Mouse (Mus musculus) kidney, postnatal 4 days (tissue): ENCODE measurements at regions not wholly inside any gene's neighbourhood (a gene's known extent, or its start where the extent isn't known, plus 50 kb on each side); places are given as distances from the start of the nearest gene placed in this dataset.
A peak's percentile ranks its signal among the peaks of the same experiment; 100 is the strongest.

Experiments used
- DNase-seq, 2 experiments: peaks; one replicate each; pipeline ENCODE4 v3.0.0; 2021; ENCODE audit warnings: mixed read lengths in 2 of 2

DNA sequence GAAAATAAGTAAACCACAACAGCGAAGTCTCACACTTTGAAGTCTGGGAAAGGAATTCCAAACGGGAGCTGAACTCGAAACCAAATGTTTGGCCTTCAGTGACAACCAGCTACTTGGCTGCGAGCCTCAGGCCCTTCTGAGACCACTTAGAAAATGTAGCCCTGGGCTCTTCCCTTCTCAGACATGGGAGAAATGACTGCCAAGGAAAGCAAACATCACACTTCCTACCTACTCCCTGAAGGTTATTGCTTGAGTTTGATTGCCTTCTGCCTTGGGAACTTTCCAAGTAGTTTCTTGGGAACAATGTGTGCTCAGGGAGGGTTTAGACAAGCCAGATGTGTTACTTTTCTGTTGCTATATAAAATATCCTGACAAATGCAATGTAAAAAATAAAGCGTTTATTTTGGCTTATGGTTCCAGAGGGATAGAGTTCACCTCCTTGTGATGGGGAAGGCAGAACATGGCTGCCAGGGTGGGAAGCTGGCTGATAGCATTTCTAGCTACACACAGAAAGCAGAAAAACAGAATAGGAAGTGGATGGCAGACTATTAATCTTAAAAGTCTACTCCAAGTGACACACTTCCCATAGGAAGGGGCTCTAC is 194.8 kb upstream of the Rack1 start:
- peak; percentile 65 to 71 for DNase-seq

DNA sequence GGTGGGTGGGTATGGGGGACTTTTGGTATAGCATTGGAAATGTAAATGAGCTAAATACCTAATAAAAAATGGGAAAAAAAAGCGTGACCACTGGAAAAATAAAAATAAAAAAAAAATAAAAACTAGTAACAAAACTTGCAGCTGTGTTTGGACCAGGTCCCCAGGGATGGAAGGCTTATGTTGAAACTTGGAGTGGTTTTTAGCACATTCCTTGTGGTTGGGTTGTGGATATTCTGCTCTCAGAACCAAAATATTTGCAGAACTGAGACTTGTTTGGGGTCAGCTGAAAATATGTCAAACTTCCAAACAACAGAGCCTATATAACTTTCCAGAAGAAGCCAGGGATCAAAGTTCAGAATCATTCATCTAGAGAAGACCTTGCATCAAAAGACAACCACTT is 199.0 kb upstream of the Rack1 start:
- DNase-seq: peak; percentile 22 to 40

DNA sequence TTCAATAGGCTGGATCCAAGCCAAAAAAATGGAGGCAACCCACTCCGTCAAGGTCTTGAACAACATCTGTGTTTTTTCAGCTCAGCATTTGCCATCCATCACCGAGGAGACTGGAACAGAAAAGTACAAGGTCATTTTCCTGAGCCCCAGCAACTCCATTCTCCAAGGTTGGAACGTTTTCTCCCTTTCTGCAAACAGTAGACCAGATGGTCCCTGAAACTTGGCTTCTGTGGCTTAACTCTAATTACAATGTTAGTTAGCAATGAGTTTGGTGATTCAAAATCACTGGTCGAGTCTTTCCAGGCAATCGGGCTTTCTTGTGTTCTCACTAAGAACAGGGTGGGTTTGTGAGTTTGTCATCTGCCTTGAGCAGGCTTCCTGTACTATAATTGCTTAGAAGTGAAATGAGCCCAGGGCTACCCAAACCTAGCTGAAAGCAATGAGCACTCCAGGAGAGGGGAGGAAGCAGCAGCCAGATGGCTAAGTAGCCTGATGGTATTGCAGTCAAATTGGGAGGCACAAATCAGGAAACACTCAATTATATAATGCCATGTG is 200.5 kb upstream of the Rack1 start:
- DNase-seq: peak; percentile 20 to 27

GRCm38 (mm10) chr11:48599033-48599432 is 201.1 kb upstream of the Rack1 start:
- DNase-seq: peak; percentile 8 to 10

DNA sequence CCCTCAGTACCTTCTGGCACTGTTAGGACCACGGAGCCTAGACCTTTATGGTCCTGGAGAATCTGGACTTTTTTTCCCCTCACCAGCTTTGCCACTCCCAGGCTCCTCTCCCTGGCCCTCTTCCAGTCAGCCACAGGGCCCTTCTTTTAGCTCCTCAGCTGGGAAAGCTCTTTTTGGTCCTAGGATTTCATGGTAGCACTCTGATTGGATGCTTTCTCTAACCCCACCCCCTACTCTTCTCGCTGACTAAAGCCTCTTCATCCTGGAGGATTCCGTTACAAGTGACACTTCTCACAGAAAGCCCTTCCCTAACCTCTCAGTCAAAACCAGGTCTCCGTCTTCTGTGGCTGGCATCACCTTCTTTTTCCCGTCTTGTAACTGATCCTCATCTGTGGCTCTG is 205.7 kb upstream of the Rack1 start:
- DNase-seq: no peak

DNA sequence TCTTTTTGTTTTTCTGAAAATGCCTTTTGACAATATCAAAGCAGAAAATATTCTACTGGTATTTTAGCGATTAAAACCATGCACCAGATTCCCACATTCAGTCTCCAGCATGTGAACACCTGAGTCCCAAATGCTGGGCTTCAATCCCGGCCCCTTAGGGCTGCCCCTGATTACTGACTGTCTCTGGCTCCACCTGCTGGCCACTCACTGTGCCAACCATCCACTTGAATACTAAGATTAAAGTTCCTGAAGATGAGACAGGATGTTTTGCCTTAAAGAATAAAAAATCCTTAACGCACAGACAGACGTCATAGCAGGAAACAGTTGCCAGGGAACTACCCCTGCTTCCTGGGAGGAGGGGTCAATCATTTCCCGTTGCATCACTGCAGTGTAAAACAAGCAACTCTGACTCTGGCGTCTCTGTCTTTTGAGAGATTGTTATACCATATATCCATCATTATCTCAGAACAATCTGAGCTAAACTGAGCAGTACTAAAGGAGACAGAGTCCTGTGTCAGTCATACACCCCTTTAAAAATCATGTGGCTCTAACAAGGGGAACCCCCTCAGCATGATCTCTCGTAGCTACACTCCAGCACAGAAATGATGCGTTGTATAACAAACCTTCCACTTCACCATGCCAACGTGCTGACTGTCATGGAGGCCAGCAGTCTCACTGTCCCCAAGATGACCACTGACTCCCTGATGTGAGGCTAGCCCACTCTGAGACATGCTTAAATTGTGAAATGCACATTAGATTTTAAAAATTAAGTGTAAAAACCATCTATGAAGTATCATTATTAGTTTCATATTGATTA is 211.1 kb upstream of the Rack1 start:
- DNase-seq: peak; percentile 84 to 86

DNA sequence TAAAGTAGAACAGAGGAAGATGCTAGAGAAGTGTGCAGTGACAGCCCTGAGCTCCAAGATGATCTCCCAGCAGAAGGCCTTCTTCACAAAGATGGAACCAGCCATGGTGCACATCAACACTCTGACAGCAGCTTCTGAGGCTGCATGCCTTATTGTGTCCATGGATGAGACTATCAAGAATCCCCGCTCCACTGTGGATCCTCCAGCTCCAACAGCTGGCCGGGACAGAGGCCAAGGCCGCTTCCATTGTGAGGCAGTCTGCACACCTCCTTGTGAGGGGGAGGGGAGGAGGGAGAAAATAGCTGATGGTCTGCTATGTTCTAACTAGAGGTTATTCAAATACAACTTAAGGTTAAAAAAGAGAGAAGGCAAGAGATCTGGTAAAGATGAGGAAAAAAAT is 231.4 kb upstream of the Rack1 start:
- peak; percentile 3 to 9 for DNase-seq

- DNase-seq: peak in 1 of 2 experiments; percentile 14
Measured at GRCm38 (mm10) chr11:48567583-48568562, 232.3 kb upstream of the Rack1 start.

DNA sequence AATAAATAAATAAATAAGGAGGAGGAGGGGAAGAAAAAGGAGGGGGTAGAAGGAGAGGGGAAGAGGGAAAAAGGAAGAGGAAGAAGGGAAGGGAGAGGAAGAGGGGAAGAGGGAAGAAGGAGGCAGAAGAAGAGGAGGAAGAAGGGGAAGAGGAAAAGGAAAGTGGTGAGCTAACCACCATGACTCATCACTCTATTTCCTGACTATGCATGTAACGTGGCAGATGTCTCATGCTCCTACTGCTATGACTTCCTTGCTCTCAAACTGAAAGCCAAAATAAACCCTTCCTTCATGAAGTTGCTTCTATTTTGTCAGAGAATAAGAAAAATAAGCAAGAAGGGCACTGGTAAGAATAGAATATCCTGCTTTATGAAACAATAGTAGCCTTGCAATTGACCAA is 242.1 kb upstream of the Rack1 start:
- no peak for DNase-seq

- DNase-seq: no peak
Measured at GRCm38 (mm10) chr11:48552006-48552405, 248.1 kb upstream of the Rack1 start.

DNA sequence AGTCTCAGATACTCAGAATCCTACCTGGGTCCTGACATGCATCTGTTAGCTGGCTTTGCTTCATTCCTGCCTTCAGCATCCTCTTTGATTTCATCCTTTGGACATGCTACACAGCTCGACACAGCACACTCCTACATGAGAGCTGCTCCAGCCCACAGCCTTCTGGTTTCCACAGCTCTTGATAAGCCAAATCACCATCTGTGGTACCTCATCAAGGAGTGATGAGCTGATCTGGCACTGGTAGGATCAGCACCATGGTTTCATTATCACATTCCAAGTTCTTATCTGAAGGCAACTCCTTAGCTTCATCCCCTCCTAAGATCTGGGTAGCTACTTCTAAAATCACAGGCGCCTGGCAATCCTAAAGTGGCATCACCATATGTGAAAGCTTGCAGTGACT is 248.9 kb upstream of the Rack1 start:
- DNase-seq: no peak

DNA sequence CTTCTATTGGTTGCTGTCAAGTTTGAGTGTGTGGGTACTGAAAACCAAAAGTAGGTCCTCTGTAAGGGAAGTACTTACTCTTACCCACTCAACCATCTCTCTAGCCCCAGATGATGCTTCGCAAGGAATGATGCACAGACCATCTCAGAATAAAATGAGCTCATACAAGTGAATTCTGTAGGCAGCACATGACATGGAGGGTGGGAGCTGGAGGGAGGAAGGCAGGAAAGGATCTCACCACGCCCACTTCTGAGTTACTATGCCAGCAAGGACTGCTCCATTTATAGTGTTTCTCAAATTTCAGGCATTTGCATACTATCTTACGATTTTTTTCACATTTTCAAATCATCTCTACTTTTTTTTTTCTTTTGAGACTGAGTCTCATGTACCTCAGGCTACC is 273.8 kb upstream of the Rack1 start:
- no peak for DNase-seq

GRCm38 (mm10) chr11:48525517-48525916 is 274.6 kb upstream of the Rack1 start:
- DNase-seq: no peak

DNA sequence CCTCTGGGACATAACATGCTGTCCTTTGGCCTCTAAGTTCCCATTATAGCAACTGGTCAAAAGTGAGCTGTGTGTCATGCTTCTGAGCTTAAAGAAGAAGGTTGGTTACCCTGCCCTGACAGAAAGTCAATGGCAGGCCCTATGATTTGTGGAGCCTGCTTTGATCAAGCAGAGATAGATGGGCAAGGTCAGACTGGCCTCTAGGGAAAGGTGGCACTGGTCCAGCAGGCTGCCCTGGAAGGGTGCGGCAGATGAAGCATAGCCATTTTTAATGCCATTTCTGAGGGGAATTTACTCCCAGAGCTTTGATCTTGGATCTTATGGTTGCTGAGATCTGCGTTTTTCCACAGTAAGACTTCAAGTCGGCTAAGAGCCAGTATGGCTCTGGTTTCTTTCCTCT is 293.2 kb upstream of the Rack1 start:
- peak; percentile 6 to 7 for DNase-seq

DNA sequence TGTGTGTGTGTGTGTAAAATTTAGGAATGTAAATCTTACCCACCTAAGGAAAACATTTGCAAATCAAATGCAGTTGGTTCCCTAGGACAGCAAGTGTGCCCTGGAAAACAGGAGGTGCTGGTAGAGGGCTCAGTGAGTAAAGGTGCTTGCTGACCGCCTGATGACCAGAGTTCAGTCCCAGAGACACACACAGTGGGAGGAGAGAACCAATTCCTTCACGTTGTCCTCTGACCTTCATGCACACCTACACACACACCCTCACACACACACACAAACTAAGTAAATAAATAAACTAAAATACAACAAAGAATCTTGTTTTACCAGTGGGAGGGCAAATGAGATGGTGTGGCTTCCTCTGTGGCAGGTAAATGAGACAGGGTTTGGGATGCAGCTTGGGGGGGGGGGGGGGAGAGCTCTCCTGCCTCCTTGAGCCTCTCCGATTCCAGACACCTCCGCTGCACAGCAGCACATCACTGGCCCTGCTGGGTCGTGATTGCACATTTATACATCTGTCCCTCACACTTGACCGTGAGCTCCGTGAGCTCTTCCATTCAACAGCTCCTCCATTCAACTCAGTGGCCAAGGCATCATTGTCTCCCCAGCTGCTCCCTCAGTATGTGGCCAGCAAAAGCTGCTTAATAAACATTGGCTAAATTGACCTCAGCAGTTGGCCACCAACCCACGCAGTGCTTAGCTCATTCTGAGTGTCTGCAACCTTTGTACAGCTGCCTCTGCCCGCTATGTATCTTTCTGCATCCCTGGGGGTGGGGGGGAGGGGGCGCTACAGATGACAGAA is 297.9 kb upstream of the Rack1 start:
- no peak for DNase-seq

- no peak for DNase-seq
Measured at GRCm38 (mm10) chr11:48499057-48499456, 301.1 kb upstream of the Rack1 start.

- DNase-seq: no peak
Measured at GRCm38 (mm10) chr11:48488308-48488707, 311.8 kb upstream of the Rack1 start.

DNA sequence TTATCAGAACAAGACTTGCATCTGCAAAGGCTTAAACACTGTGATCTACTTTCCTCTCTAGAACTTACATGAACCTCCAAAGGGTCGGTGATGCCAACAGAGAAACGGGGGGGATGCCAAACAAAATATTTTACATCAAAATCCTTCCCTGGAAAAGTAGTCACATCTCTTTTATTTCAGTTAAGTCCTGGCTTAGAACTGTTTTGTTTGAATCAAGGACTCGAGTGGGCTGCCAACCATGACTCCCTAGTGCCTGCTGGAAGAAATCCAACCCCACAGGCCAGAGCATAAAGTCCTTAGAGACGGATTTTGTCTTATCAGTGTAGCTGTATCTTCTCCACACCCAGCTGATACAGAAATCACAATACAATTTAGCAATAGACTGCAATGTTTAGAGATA is 336.1 kb upstream of the Rack1 start:
- peak; percentile 18 to 20 for DNase-seq

GRCm38 (mm10) chr11:48449883-48450282 is 350.2 kb upstream of the Rack1 start:
- no peak for DNase-seq

DNA sequence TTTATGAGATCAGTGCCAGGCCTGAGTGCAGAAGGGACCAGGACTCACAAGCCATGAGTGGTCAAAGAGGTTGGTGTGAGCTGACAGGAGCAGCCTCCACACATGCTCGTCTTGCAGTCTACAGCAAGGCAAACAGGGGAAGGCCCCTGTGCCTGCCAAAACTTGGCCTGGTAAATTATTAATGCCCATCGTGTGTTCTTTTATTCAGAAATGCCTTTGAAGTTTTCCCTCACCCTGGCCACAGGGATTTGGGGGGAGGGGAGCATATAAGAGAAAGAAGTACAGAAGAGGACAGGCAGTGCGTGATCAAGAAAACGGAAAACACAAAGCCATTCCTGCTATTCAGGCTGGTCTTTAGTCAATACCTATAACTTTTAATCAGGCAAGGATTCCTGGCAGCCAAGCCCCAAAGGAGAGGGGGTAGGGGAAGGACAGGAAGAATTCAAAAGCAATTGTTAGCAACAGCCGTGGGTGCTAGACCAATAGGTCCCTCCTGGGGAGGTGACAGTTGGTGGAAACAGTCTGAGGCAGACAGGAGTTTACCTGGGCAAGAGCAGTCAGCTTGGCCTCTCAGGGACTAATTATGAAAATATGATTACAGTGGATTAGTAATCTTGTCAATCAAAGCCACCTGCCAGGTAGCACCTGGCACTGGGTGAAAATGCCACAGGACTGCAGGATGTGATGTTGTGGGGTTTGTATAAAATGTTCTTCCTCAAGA is 357.4 kb upstream of the Rack1 start:
- peak; percentile 7 to 24 for DNase-seq

GRCm38 (mm10) chr11:48436712-48437111 is 363.4 kb upstream of the Rack1 start:
- no peak for DNase-seq
